Mouse (Mus musculus): Measurements from ENCODE around the gene Fgf7. TPM values are rescaled to one million over a fixed set of nuclear protein-coding genes. Genes with fewer than 3 reads are reported as not detected.

The Fgf7 gene
- polyA plus RNA-seq (2015; fragmentation: Illumina TruSeq; extraction: RNeasy Lipid Tissue Mini Kit (QIAGEN cat#74804); ENCODE audit: insufficient read depth, low read depth, low replicate concordance), result 1.7 TPM

DNA sequence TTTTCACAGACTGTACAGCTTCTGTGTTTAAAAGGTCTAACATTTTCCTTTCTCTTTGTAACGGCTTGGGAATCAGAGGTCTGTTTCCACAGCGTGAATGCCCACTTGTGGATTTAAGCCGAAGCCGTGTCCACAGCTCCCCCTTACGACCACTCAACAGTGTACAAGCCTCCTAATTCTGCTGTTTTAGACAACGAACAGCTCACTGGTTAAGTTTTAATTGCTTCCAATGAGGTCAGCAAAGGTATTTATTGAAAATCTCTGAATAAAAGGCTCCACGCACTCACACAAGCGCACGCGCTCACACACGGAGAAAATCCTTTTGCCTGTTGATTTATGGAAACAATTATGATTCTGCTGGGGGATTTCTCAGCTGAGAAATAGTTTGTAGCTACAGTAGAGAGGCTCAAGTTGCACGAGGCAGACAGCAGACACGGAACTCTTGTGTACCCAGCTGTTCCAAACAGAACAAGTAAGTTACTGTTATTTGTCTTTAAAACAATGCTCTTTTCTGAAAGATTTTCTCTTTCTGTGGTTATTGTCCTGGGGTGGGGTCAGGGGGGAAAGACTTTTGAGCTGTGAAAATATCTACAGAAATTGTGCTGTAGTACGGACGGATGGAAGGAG lies at the start of gene Fgf7:
Gene Fgf7 (plus strand): TSS at position 280 of the 627 bp plus-strand sequence.

Other genes with a start within 250 kb of the Fgf7 start
- 6.8 TPM for gene Galk2, start 175.5 kb upstream of the Fgf7 start, polyA plus RNA-seq (2015; fragmentation: Illumina TruSeq; extraction: RNeasy Lipid Tissue Mini Kit (QIAGEN cat#74804); ENCODE audit: insufficient read depth, low read depth, low replicate concordance)
- 13.3 TPM for gene Cops2, start 175.5 kb upstream of the Fgf7 start, polyA plus RNA-seq (2015; fragmentation: Illumina TruSeq; extraction: RNeasy Lipid Tissue Mini Kit (QIAGEN cat#74804); ENCODE audit: insufficient read depth, low read depth, low replicate concordance)
- gene Fam227b, start 117.3 kb downstream of the Fgf7 start, polyA plus RNA-seq (2015; fragmentation: Illumina TruSeq; extraction: RNeasy Lipid Tissue Mini Kit (QIAGEN cat#74804); ENCODE audit: insufficient read depth, low read depth, low replicate concordance), result not detected
- gene Dtwd1, start 117.5 kb downstream of the Fgf7 start, polyA plus RNA-seq (2015; fragmentation: Illumina TruSeq; extraction: RNeasy Lipid Tissue Mini Kit (QIAGEN cat#74804); ENCODE audit: insufficient read depth, low read depth, low replicate concordance), result 2.3 TPM
- not detected for gene Gm17555, start 180.4 kb downstream of the Fgf7 start, polyA plus RNA-seq (2015; fragmentation: Illumina TruSeq; extraction: RNeasy Lipid Tissue Mini Kit (QIAGEN cat#74804); ENCODE audit: insufficient read depth, low read depth, low replicate concordance)

Measured in pancreas, adult 10 weeks (tissue).